Mouse (Mus musculus) limb, embryonic 12.5 days (tissue): ENCODE results near the gene Cyp4x1. TPM values are rescaled to one million over a fixed set of nuclear protein-coding genes. Genes with fewer than 3 reads are reported as not detected.
"Not testable (repeated sequence)": the region's sequence is repeated elsewhere in the genome, so short reads cannot be mapped to it uniquely, and the experiment has no call there.

Experiments
- ATAC-seq: fragments of 200-750 bp; cut with Nextera tagmentation; 2 replicates; pipeline ENCODE4 v1.8.0; 2017; ENCODE audit warnings: low read depth, moderate TSS enrichment; ENCODE audit not compliant: insufficient number of reproducible peaks, insufficient read depth, low FRiP score, low TSS enrichment
- H3K27ac ChIP-seq: fragments of 300-500 bp; sonication (generic); 2 replicates; pipeline ENCODE4 v1.5.1; 2016; ENCODE audit warnings: mild to moderate bottlenecking, moderate library complexity
- H3K27me3 ChIP-seq: fragments of 300-500 bp; sonication (generic); 2 replicates; pipeline ENCODE4 v1.6.1; 2016; ENCODE audit warnings: mild to moderate bottlenecking, moderate library complexity
- H3K36me3 ChIP-seq: fragments of 300-500 bp; sonication (generic); 2 replicates; pipeline ENCODE4 v1.6.1; 2016; ENCODE audit warnings: mild to moderate bottlenecking, moderate library complexity
- H3K4me1 ChIP-seq: fragments of 300-500 bp; sonication (generic); replicated peaks from 2 replicates; pipeline ENCODE4 v1.6.1; 2016
- H3K4me2 ChIP-seq: fragments of 300-500 bp; sonication (generic); 2 replicates; pipeline ENCODE4 v1.6.1; 2016; ENCODE audit warnings: mild to moderate bottlenecking, moderate library complexity
- H3K4me3 ChIP-seq: fragments of 300-500 bp; sonication (generic); replicated peaks from 2 replicates; pipeline ENCODE4 v1.5.1; 2016; ENCODE audit warnings: mild to moderate bottlenecking
- H3K9ac ChIP-seq: fragments of 300-500 bp; sonication (generic); replicated peaks from 2 replicates; pipeline ENCODE4 v1.6.1; 2016; ENCODE audit warnings: mild to moderate bottlenecking, moderate library complexity
- H3K9me3 ChIP-seq: fragments of 300-500 bp; sonication (generic); 2 replicates; pipeline ENCODE4 v1.6.1; 2016; ENCODE audit warnings: mild to moderate bottlenecking, moderate library complexity
- WGBS: fragments of 180-500 bp; shearing (Covaris S2); methylation state at CpG from one replicate; pipeline ENCODE4 v1.1.7; 2016; 5-methylcytosine and 5-hydroxymethylcytosine counted together
- polyA plus RNA-seq: library from polyadenylated mRNA; unstranded; fragments of >200 nt; fragmentation: Nextera tagmentation; extraction: Ambion mirVana; gene quantifications from 2 replicates; pipeline ENCODE4 v1.2.1, GENCODE M21; 2016

Gene Cyp4x1
- not detected in 2 replicates for polyA plus RNA-seq

DNA sequence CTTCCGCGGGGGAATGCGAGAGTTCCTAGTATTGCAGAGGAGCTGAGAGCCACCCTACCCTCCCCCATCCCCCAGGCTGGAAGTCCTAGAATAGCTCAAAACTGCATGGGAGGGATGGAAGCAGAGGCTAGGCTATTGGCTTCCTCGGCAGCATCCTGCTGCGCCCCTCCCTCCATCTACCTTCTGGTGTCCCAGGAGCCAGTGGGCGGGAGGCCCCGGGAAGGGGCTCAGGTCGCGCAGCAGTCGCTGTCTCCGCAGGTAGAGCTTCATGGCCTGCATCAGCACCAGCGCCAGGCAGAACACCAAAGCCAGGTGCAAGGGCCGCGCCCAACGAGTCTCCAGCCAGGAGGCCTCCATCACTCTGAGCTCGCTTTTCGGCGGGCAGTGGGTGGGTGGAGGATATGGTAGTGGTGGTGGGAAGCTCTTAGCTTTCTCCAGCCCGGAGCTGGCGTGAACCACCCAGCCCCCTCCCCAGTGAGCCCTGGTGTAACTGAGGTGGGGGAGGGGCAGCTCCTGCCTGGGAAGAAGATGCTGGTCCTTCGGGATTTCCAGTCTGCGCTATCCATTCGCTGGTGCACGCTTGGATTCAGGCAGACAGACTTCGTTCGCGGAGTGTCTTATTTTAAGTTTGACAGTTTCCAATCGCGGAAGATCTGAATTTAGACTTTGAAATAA, at the start of gene Cyp4x1:
TSS of gene Cyp4x1 (minus strand) at position 661 of the 675 bp plus-strand sequence.
- H3K4me3 ChIP-seq = peak within 1 kb of the TSS; percentile 15; the same call in 1 of the 2 replicates
- no peak within 1 kb of the TSS for H3K27ac ChIP-seq
- H3K4me2 ChIP-seq = peak within 1 kb of the TSS; percentile 44
- 0 out of 2 replicates have a peak, but pooled peaks have one; percentile 56 for ATAC-seq
- peaks cover 8% of the 10 kb centered on the region; the same call in 1 of the 2 replicates for H3K4me1 ChIP-seq
- H3K27me3 ChIP-seq = peaks cover 42% of the 10 kb centered on the region
- under 1% methylated on average over 29 of the region's 29 CpGs for WGBS
- H3K9me3 ChIP-seq = no peaks in the 10 kb centered on the region
- no peaks in the 10 kb centered on the region for H3K36me3 ChIP-seq
- no peak within 1 kb of the TSS for H3K9ac ChIP-seq

DNA sequence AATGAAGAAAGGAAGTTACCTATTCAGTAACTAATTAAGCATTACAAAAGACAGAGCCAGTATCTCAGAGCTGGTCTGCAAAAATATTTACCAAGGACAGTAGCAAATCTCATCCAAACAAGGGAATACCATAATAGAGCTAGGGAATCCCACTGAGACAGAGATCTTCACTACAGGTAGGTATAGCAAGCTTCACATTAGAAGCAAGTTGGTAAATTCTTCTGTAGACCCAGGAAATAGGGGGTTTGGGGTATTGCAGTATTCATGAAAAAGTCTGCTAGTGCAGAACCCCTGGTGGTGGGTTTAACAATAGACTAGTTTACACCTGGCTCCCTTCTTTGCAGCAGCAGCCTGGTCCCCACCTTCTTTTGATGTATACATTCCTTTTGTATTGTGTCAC, 42.1 kb upstream of the Cyp4x1 start:
- H3K27ac ChIP-seq = not testable (repeated sequence)

DNA sequence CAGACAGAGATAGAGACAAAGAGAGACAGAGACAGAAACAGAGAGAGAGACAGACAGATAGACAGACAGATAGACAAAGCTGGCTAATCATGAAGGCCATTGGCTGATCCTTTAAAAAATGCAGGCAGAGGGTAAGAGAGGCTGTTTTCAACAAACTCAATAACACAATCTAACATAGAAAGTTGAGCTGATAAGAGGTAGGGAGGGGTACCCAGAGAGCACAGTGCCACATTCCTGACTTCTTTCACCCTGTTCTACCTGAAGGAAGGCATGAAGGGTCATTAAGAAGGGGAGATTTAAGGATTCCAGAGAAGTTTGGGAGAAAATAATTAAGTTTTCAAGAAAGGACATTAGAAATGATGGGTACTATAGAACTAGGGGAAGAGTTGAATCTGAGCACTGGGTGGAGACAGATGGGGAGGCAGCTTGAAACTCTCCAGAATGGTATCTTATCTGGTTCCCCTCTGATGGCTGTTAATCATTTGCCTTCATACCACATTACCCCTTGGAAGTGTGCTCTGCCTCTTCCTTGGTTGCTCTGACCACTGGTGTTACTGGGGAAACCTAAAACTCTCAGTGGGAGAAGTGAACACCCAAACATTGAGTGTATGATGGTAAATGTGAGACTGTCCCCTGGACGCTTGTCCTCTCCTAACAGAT, 40.7 kb upstream of the Cyp4x1 start:
- Histone ChIP-seq H3K27me3 (no peaks in the 10 kb centered on the region), H3K27ac (no peak overlapping the region), H3K4me2 (no peak overlapping the region), H3K9ac (no peak overlapping the region), H3K36me3 (no peaks in the 10 kb centered on the region), H3K4me3 (no peak overlapping the region), H3K4me1 (no peaks in the 10 kb centered on the region), H3K9me3 (no peaks in the 10 kb centered on the region)
- no peak for ATAC-seq
- 67% methylated on average over 1 of the region's 1 CpGs for WGBS

More for the DNA sequence above, 42.1 kb upstream of the Cyp4x1 start:
- not testable (repeated sequence) for H3K4me2 ChIP-seq, ATAC-seq, H3K9me3 ChIP-seq, H3K27me3 ChIP-seq, H3K4me3 ChIP-seq, H3K9ac ChIP-seq, H3K4me1 ChIP-seq, H3K36me3 ChIP-seq

DNA sequence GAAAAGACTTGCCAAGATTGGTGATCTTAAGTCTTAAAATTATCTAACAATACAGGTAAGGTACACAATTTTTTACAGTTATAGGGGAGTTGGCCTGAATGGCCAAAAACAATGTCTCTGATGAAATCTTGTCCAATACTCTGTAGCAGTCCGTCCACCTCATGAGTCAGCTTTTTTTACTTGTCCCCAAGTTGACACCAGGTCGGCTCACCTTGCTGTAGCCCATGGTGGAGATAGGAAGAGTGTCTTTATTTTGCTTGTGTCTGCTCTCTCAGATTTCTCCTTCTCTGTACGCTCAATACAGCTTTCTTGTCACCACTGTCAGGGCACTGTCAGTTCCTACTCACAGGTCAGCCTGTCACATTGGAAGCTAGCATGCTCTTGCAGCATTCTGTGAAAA, 24.9 kb upstream of the Cyp4x1 start:
- not testable (repeated sequence) for H3K4me3 ChIP-seq, H3K36me3 ChIP-seq, H3K4me2 ChIP-seq, H3K9ac ChIP-seq, H3K4me1 ChIP-seq, H3K27ac ChIP-seq, ATAC-seq, H3K9me3 ChIP-seq, H3K27me3 ChIP-seq
- WGBS = 78% methylated on average over 3 of the region's 3 CpGs

DNA sequence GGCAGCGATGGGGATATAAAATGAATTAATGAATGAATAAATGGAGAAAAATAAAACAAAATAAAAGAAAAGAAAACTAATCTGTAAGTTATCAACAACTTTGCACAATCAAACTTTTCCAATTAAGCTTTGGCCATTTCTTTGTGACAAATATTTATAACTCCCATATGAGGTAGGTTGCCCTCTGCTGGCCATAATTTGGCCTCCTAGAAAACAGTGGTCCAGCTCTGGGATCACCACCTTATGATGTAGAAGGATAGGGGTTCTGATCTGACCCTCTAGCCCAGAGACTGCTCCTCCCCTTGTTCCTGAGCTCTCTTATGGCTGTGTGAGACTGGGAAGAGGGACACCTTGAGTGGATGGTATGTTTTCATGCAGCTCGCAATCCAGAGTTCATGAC, 20.6 kb upstream of the Cyp4x1 start:
- Histone ChIP-seq H3K4me2 (no peak overlapping the region), H3K9ac (no peak overlapping the region), H3K4me3 (no peak overlapping the region), H3K4me1 (no peaks in the 10 kb centered on the region), H3K9me3 (no peaks in the 10 kb centered on the region), H3K27me3 (no peaks in the 10 kb centered on the region), H3K27ac (no peak overlapping the region), H3K36me3 (no peaks in the 10 kb centered on the region)
- no peak for ATAC-seq
- 88% methylated on average over 2 of the region's 2 CpGs for WGBS

DNA sequence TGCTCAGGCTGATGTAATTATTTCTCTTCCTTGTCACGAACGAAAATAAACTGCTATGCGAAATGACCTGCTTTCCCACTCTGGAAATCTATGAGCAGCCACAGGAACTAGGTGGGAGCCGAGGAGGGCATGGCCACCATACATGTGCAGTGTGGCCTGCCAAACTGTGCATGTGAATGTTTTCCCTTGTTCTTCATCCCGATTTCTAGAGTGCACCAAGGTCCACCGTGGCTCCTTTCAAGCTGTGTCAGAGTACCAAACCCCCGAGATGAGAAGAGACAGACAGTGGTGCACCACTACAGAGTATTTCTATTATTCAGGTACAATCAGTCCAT, 182 bp upstream of the Cyp4x1 start:
- 25% methylated on average over 7 of the region's 7 CpGs for WGBS
- peaks cover 42% of the 10 kb centered on the region for H3K27me3 ChIP-seq
- no peak for ATAC-seq
- no peak overlapping the region for H3K27ac ChIP-seq
- H3K9me3 ChIP-seq = no peaks in the 10 kb centered on the region
- peak overlapping the region; percentile 44; the same call in 1 of the 2 replicates for H3K4me2 ChIP-seq
- no peak overlapping the region for H3K4me3 ChIP-seq
- no peaks in the 10 kb centered on the region for H3K36me3 ChIP-seq
- no peak overlapping the region for H3K9ac ChIP-seq
- peaks cover 8% of the 10 kb centered on the region; the same call in 1 of the 2 replicates for H3K4me1 ChIP-seq

DNA sequence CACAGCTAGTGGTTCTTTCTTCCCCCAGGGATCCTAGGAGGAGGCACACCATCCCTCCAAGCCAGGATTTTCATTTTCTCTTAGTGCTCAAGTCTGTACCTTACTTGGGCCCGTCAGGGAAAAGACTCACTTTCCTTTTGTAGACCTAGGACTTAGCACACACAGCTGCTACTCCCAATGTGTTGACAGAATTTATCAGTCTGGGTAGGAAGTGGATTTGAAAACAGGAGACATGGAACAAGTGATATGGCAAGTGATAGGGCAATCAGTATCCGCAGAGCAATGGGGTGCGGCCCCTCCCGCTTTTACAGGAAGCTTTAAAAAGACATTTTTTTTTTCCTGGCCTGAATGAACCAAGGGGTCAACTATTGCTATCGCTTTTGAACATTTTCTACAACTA, 996 bp downstream of the Cyp4x1 start:
- no peak overlapping the region for H3K9ac ChIP-seq
- no peak overlapping the region for H3K4me2 ChIP-seq
- H3K9me3 ChIP-seq = no peaks in the 10 kb centered on the region
- H3K4me3 ChIP-seq = no peak overlapping the region
- WGBS = 9% methylated on average over 5 of the region's 5 CpGs
- no peaks in the 10 kb centered on the region for H3K36me3 ChIP-seq
- H3K27me3 ChIP-seq = peaks cover 42% of the 10 kb centered on the region
- peaks cover 8% of the 10 kb centered on the region; the same call in 1 of the 2 replicates for H3K4me1 ChIP-seq
- no peak overlapping the region for H3K27ac ChIP-seq
- no peak for ATAC-seq

DNA sequence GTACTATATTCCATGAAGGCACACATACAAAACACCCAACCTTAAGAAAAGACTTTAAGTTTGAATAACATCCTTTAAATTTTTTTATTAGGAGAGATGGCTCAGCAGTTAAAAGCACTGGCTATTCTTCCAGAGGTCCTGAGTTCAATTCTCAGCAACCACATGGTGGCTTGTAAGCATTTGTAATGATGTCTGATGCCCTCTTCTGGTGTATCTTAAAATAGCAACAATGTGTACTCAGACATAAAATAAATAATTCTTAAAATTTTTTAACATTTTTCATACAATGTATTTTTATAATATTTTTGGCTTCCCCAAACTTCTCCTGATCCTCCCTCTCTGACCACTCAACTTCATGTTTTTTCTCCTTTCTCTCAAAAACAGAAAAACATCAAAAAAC, 9.4 kb downstream of the Cyp4x1 start:
- Histone ChIP-seq H3K9me3 (no peaks in the 10 kb centered on the region), H3K4me1 (no peaks in the 10 kb centered on the region), H3K4me3 (no peak overlapping the region), H3K4me2 (no peak overlapping the region), H3K27me3 (no peaks in the 10 kb centered on the region), H3K36me3 (no peaks in the 10 kb centered on the region), H3K27ac (no peak overlapping the region), H3K9ac (no peak overlapping the region)
- no peak for ATAC-seq

DNA sequence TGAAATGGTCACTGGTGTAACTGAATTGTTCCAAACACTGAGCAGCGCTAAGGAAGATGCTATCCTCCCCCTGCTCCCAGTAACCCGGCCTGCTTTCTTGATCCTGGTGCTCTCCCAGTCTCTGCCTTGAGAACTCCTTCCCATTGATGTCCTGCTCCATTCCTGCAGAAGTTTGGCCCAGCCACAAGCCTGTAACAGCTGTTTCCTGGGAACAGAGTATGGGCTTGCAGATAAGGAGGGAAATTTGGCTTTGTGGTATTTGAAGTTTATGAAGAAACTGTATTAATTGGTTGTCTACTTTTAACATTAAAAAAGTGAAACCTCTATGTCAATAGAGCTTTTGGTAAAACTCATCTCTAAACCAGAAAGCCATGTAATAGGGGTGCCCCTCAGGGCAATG, 10.6 kb downstream of the Cyp4x1 start:
- Histone ChIP-seq H3K4me3 (no peak overlapping the region), H3K27me3 (no peaks in the 10 kb centered on the region), H3K36me3 (no peaks in the 10 kb centered on the region), H3K4me1 (no peaks in the 10 kb centered on the region), H3K9ac (no peak overlapping the region), H3K4me2 (no peak overlapping the region), H3K27ac (no peak overlapping the region), H3K9me3 (no peaks in the 10 kb centered on the region)
- 49% methylated on average over 2 of the region's 2 CpGs for WGBS
- ATAC-seq = no peak

DNA sequence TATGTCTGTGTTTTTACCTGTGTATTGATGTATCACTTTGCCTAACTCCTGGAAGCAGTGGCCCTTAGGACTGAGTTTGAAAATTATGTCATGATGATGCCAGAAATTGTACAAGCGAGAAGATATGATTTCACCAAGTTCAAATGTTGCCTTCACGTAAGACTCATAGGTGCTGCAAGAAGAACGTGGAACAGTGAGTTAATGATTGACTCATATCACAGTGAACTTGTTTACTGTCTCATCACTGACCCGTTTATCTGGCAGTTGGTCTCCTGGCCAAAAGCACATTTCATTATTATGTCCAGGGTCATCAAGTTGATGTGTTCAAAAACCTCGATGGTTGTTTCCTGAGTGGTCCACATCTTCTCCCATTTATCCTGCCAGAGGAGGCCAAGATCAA, 12.5 kb downstream of the Cyp4x1 start:
- no peak overlapping the region for H3K9ac ChIP-seq
- WGBS = 84% methylated on average over 5 of the region's 5 CpGs
- no peaks in the 10 kb centered on the region for H3K27me3 ChIP-seq
- H3K4me2 ChIP-seq = no peak overlapping the region
- H3K36me3 ChIP-seq = no peaks in the 10 kb centered on the region
- no peak for ATAC-seq
- no peak overlapping the region for H3K27ac ChIP-seq
- H3K9me3 ChIP-seq = no peaks in the 10 kb centered on the region
- H3K4me1 ChIP-seq = no peaks in the 10 kb centered on the region
- H3K4me3 ChIP-seq = no peak overlapping the region

DNA sequence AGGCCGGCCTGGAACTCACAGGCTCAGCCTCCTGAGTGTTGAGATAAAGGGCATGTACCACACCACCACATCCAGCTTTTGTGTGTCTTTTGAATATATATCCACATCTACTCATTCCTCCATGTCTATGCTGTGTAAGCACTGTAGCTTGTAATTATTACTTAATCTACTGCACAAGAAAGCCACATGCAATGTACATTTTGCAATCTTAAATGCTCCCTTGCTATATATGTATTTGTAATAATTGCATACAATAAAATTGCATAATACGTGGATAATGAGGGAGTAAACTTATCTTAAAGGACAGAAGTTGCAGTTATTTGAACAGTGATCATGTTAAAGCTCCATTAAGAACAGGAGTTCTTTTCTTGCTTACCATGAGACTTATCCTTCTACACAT, 12.9 kb downstream of the Cyp4x1 start:
- Histone ChIP-seq H3K36me3 (no peaks in the 10 kb centered on the region), H3K4me3 (no peak overlapping the region), H3K9ac (no peak overlapping the region), H3K27ac (no peak overlapping the region), H3K27me3 (no peaks in the 10 kb centered on the region; the same call in 1 of the 2 replicates), H3K4me1 (no peaks in the 10 kb centered on the region), H3K9me3 (0 out of 2 replicates have a peak, but pooled peaks cover 3% of the 10 kb centered on the region), H3K4me2 (no peak overlapping the region)
- WGBS = 79% methylated on average over 2 of the region's 2 CpGs
- ATAC-seq = no peak

DNA sequence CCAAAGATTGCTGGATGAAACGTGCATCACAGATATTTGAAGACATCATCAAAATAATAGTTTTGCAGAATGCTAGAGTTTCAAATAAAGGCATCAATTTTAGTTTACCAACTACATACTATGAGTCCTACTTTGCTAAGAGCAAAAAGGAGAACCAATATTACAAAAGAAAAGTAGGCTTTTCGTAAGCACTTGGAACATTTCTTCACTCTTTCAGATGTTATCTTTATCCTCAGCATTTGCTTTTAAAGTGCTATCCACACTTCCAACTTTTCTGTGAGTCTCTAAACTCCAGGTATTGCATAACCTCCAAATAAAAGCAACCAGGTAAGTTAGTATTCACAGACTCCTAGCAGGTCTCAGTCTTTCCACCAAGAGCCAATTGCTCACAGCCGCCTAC, 14.4 kb downstream of the Cyp4x1 start:
- Histone ChIP-seq H3K27ac (no peak overlapping the region), H3K4me1 (no peaks in the 10 kb centered on the region), H3K4me3 (no peak overlapping the region), H3K4me2 (no peak overlapping the region), H3K9ac (no peak overlapping the region), H3K36me3 (no peaks in the 10 kb centered on the region), H3K27me3 (no peaks in the 10 kb centered on the region; the same call in 1 of the 2 replicates), H3K9me3 (0 out of 2 replicates have a peak, but pooled peaks cover 7% of the 10 kb centered on the region)
- WGBS = 85% methylated on average over 3 of the region's 3 CpGs
- ATAC-seq = no peak
